Mouse (Mus musculus) forebrain, embryonic 13.5 days (tissue): ENCODE measurements around the gene Tmem239. TPM values are rescaled to one million over a fixed set of nuclear protein-coding genes. Genes with fewer than 3 reads are reported as not detected.
A peak's percentile ranks its signal among the peaks of the same experiment; 100 is the strongest.
"Not testable (repeated sequence)": the region's sequence is repeated elsewhere in the genome, so short reads cannot be mapped to it uniquely, and the experiment has no call there.

ENCODE experiments used
- ATAC-seq: fragments of 200-750 bp; cut with Nextera tagmentation; 2 replicates; pipeline ENCODE4 v1.8.0; 2017
- H3K27ac ChIP-seq: fragments of 300-500 bp; sonication (generic); 2 replicates; pipeline ENCODE4 v1.5.1; 2015; ENCODE audit warnings: inconsistent platforms, mild to moderate bottlenecking, moderate library complexity
- H3K27me3 ChIP-seq: fragments of 300-500 bp; sonication (generic); 2 replicates; pipeline ENCODE4 v1.6.1; 2015; ENCODE audit warnings: mild to moderate bottlenecking, inconsistent platforms
- H3K36me3 ChIP-seq: fragments of 300-500 bp; sonication (generic); 2 replicates; pipeline ENCODE4 v1.6.1; 2015; ENCODE audit warnings: mild to moderate bottlenecking, inconsistent platforms; ENCODE audit not compliant: poor library complexity, severe bottlenecking
- H3K4me1 ChIP-seq: fragments of 300-500 bp; sonication (generic); 2 replicates; pipeline ENCODE4 v1.6.1; 2015; ENCODE audit warnings: inconsistent platforms
- H3K4me2 ChIP-seq: fragments of 300-500 bp; sonication (generic); 2 replicates; pipeline ENCODE4 v1.6.1; 2015; ENCODE audit warnings: inconsistent platforms, mild to moderate bottlenecking, moderate library complexity
- H3K4me3 ChIP-seq: fragments of 300-500 bp; sonication (generic); 2 replicates; pipeline ENCODE4 v1.5.1; 2015; ENCODE audit warnings: mild to moderate bottlenecking, inconsistent platforms
- H3K9ac ChIP-seq: fragments of 300-500 bp; sonication (generic); 2 replicates; pipeline ENCODE4 v1.6.1; 2015; ENCODE audit warnings: mild to moderate bottlenecking, inconsistent platforms
- H3K9me3 ChIP-seq: fragments of 300-500 bp; sonication (generic); replicated peaks from 2 replicates; pipeline ENCODE4 v1.6.1; 2016; ENCODE audit warnings: inconsistent platforms
- WGBS: fragments of 180-500 bp; shearing (Covaris S2); methylation state at CpG from one replicate; pipeline ENCODE4 v1.1.7; 2015; 5-methylcytosine and 5-hydroxymethylcytosine counted together
- polyA plus RNA-seq: library from polyadenylated mRNA; unstranded; fragments of >200 nt; fragmentation: Nextera tagmentation; extraction: Ambion mirVana; gene quantifications from 2 replicates; pipeline ENCODE4 v1.2.1, GENCODE M21; 2015

The Tmem239 gene
- not detected in 2 replicates for polyA plus RNA-seq

- H3K36me3 ChIP-seq: no peaks in the 10 kb centered on the region
- no peak for ATAC-seq
- peaks cover 6% of the 10 kb centered on the region; the same call in 1 of the 2 replicates for H3K4me1 ChIP-seq
- H3K4me3 ChIP-seq: no peak within 1 kb of the TSS
- no peak within 1 kb of the TSS for H3K27ac ChIP-seq
- peaks cover 15% of the 10 kb centered on the region; the same call in 1 of the 2 replicates for H3K27me3 ChIP-seq
- no peaks in the 10 kb centered on the region for H3K9me3 ChIP-seq
- no peak within 1 kb of the TSS for H3K4me2 ChIP-seq
- H3K9ac ChIP-seq: no peak within 1 kb of the TSS
- 68% methylated on average over 2 of the region's 2 CpGs for WGBS
These were observed at the start of gene Tmem239 for GRCm38 (mm10) chr2:130406178-130406577. Gene Tmem239, plus strand, starts transcription at chr2:130406478.

- Histone ChIP-seq H3K36me3 (no peaks in the 10 kb centered on the region), H3K4me2 (no peak overlapping the region), H3K27me3 (peaks cover 32% of the 10 kb centered on the region), H3K27ac (no peak overlapping the region), H3K4me3 (no peak overlapping the region), H3K4me1 (peaks cover 45% of the 10 kb centered on the region), H3K9ac (no peak overlapping the region), H3K9me3 (no peaks in the 10 kb centered on the region)
- no peak for ATAC-seq
- WGBS: 90% methylated on average over 5 of the region's 5 CpGs
These were observed 48.7 kb upstream of the Tmem239 start for GRCm38 (mm10) chr2:130357551-130357950.

GRCm38 (mm10) chr2:130358852-130359251 lies 47.4 kb upstream of the Tmem239 start:
- no peak overlapping the region; the same call in 1 of the 2 replicates for H3K27ac ChIP-seq
- no peak overlapping the region for H3K4me3 ChIP-seq
- H3K4me2 ChIP-seq: no peak overlapping the region
- no peaks in the 10 kb centered on the region for H3K9me3 ChIP-seq
- peaks cover 34% of the 10 kb centered on the region for H3K4me1 ChIP-seq
- no peak overlapping the region for H3K9ac ChIP-seq
- peak; percentile 75 for ATAC-seq
- 16% methylated on average over 5 of the region's 5 CpGs for WGBS
- H3K27me3 ChIP-seq: peaks cover 45% of the 10 kb centered on the region
- H3K36me3 ChIP-seq: no peaks in the 10 kb centered on the region

- peaks cover 36% of the 10 kb centered on the region for H3K4me1 ChIP-seq
- peaks cover 65% of the 10 kb centered on the region for H3K27me3 ChIP-seq
- peak overlapping the region; percentile 24 for H3K4me2 ChIP-seq
- H3K4me3 ChIP-seq: peak overlapping the region; percentile 4; the same call in 1 of the 2 replicates
- H3K9me3 ChIP-seq: no peaks in the 10 kb centered on the region
- peak; percentile 66; the same call in 1 of the 2 replicates for ATAC-seq
- no peaks in the 10 kb centered on the region for H3K36me3 ChIP-seq
- 1% methylated on average over 14 of the region's 14 CpGs for WGBS
- peak overlapping the region; percentile 21; the same call in 1 of the 2 replicates for H3K9ac ChIP-seq
- no peak overlapping the region for H3K27ac ChIP-seq
These were observed 43.7 kb upstream of the Tmem239 start for GRCm38 (mm10) chr2:130362511-130363026.

- ATAC-seq: 0 out of 2 replicates have a peak, but pooled peaks have one; percentile 10
- Histone ChIP-seq H3K27me3 (peaks cover 54% of the 10 kb centered on the region), H3K4me1 (peaks cover 20% of the 10 kb centered on the region), H3K4me2 (peak overlapping the region; percentile 54), H3K36me3 (no peaks in the 10 kb centered on the region), H3K9me3 (no peaks in the 10 kb centered on the region), H3K27ac (no peak overlapping the region), H3K9ac (peak overlapping the region; percentile 41; the same call in 1 of the 2 replicates), H3K4me3 (peak overlapping the region; percentile 30)
- 8% methylated on average over 27 of the region's 30 CpGs for WGBS
These were observed 40.8 kb upstream of the Tmem239 start for GRCm38 (mm10) chr2:130365211-130366094.

GRCm38 (mm10) chr2:130367386-130367785 lies 38.9 kb upstream of the Tmem239 start:
- Histone ChIP-seq H3K9me3 (no peaks in the 10 kb centered on the region), H3K4me2 (no peak overlapping the region), H3K27me3 (peaks cover 35% of the 10 kb centered on the region), H3K9ac (no peak overlapping the region), H3K4me1 (peaks cover 9% of the 10 kb centered on the region), H3K36me3 (no peaks in the 10 kb centered on the region), H3K4me3 (no peak overlapping the region), H3K27ac (no peak overlapping the region)
- no peak for ATAC-seq
- WGBS: 64% methylated on average over 4 of the region's 4 CpGs

GRCm38 (mm10) chr2:130373026-130373425 lies 33.3 kb upstream of the Tmem239 start:
- H3K27me3 ChIP-seq, H3K36me3 ChIP-seq, ATAC-seq, H3K4me1 ChIP-seq, H3K4me2 ChIP-seq, H3K9me3 ChIP-seq, H3K27ac ChIP-seq, H3K9ac ChIP-seq, H3K4me3 ChIP-seq: not testable (repeated sequence)
- WGBS: 62% methylated on average over 1 of the region's 1 CpGs

GRCm38 (mm10) chr2:130374951-130375350 lies 31.3 kb upstream of the Tmem239 start:
- Histone ChIP-seq H3K4me3 (no peak overlapping the region), H3K27me3 (no peaks in the 10 kb centered on the region), H3K9ac (no peak overlapping the region), H3K9me3 (no peaks in the 10 kb centered on the region), H3K4me1 (no peaks in the 10 kb centered on the region), H3K4me2 (no peak overlapping the region), H3K36me3 (no peaks in the 10 kb centered on the region), H3K27ac (no peak overlapping the region)
- ATAC-seq: no peak
- WGBS: 88% methylated on average over 4 of the region's 4 CpGs

GRCm38 (mm10) chr2:130383205-130383604 lies 23.1 kb upstream of the Tmem239 start:
- H3K27me3 ChIP-seq: no peaks in the 10 kb centered on the region
- 28% methylated on average over 3 of the region's 3 CpGs for whole genome bisulfite sequencing
- ATAC-seq: no peak
- H3K27ac ChIP-seq: no peak overlapping the region
- no peak overlapping the region for H3K9ac ChIP-seq
- no peak overlapping the region for H3K4me3 ChIP-seq
- H3K4me2 ChIP-seq: no peak overlapping the region
- H3K9me3 ChIP-seq: no peaks in the 10 kb centered on the region
- H3K4me1 ChIP-seq: no peaks in the 10 kb centered on the region
- H3K36me3 ChIP-seq: no peaks in the 10 kb centered on the region

- WGBS: 64% methylated on average over 6 of the region's 6 CpGs
These were observed 22.4 kb upstream of the Tmem239 start for GRCm38 (mm10) chr2:130383895-130384294.

GRCm38 (mm10) chr2:130386212-130386611 lies 20.1 kb upstream of the Tmem239 start:
- Histone ChIP-seq H3K9ac (no peak overlapping the region), H3K36me3 (0 out of 2 replicates have a peak, but pooled peaks cover 5% of the 10 kb centered on the region), H3K4me3 (no peak overlapping the region), H3K27ac (no peak overlapping the region), H3K4me1 (no peaks in the 10 kb centered on the region), H3K9me3 (no peaks in the 10 kb centered on the region), H3K4me2 (no peak overlapping the region), H3K27me3 (no peaks in the 10 kb centered on the region)
- ATAC-seq: no peak
- WGBS: 83% methylated on average over 1 of the region's 1 CpGs

More at GRCm38 (mm10) chr2:130383895-130384294, 22.4 kb upstream of the Tmem239 start:
- H3K9ac ChIP-seq: no peak overlapping the region
- H3K4me3 ChIP-seq: no peak overlapping the region
- H3K4me1 ChIP-seq: no peaks in the 10 kb centered on the region
- H3K9me3 ChIP-seq: no peaks in the 10 kb centered on the region
- no peaks in the 10 kb centered on the region for H3K36me3 ChIP-seq
- H3K27ac ChIP-seq: no peak overlapping the region
- H3K4me2 ChIP-seq: no peak overlapping the region
- no peaks in the 10 kb centered on the region for H3K27me3 ChIP-seq
- ATAC-seq: no peak

GRCm38 (mm10) chr2:130388796-130389195 lies 17.5 kb upstream of the Tmem239 start:
- no peaks in the 10 kb centered on the region for H3K9me3 ChIP-seq
- WGBS: 69% methylated on average over 2 of the region's 2 CpGs
- H3K4me3 ChIP-seq: no peak overlapping the region
- peaks cover 14% of the 10 kb centered on the region for H3K36me3 ChIP-seq
- no peak overlapping the region for H3K4me2 ChIP-seq
- H3K9ac ChIP-seq: no peak overlapping the region
- H3K27me3 ChIP-seq: no peaks in the 10 kb centered on the region
- no peak overlapping the region for H3K27ac ChIP-seq
- H3K4me1 ChIP-seq: no peaks in the 10 kb centered on the region
- ATAC-seq: no peak
